Mouse (Mus musculus): ENCODE data around the gene Hoxa1.

The Hoxa1 gene

DNA sequence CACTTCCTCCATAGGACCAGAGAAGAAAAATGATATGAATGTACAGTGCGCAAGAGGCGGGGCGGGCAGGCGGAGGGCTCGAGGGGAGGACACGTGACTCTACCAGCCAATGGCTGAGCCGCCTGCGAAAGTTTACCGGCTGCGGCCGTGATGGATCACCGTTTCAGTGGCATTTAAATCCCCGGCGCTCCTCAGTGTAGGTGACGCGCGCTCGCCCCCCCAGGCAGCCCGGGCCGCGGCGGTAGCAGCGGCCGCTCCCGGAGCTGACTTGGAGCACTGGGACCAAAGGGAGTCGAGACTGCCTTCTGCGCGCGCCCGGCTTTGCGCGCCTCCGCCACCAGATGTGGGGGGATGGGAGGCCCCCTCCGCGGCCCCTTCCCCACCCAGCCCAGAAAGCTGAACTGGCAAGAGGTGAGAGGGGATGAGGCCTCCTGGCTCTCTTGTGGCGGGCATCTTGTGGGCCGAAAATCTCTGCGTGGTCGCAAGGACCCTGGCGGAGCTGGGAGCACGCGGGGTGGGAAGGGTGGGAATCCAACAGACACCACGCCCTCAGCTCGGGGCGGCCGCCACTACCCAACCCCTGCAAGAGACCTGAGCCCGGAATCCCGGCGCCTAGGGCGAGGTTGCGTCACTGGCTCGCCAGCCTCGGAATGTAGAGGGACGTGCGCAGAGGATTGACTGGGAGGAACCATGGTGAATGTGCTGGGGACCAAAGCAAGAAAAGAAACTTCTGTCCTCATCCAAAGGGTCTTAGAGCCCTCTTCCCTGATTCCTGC is at the start of gene Hoxa1:
Hoxa1 (minus strand) TSS at position 42 of the 776 bp plus-strand sequence.
- DNase-seq: peak; percentile 71 to 74

GRCm38 (mm10) chr6:52207684-52207976 is 49.5 kb upstream of the Hoxa1 start:
- no peak for DNase-seq

DNA sequence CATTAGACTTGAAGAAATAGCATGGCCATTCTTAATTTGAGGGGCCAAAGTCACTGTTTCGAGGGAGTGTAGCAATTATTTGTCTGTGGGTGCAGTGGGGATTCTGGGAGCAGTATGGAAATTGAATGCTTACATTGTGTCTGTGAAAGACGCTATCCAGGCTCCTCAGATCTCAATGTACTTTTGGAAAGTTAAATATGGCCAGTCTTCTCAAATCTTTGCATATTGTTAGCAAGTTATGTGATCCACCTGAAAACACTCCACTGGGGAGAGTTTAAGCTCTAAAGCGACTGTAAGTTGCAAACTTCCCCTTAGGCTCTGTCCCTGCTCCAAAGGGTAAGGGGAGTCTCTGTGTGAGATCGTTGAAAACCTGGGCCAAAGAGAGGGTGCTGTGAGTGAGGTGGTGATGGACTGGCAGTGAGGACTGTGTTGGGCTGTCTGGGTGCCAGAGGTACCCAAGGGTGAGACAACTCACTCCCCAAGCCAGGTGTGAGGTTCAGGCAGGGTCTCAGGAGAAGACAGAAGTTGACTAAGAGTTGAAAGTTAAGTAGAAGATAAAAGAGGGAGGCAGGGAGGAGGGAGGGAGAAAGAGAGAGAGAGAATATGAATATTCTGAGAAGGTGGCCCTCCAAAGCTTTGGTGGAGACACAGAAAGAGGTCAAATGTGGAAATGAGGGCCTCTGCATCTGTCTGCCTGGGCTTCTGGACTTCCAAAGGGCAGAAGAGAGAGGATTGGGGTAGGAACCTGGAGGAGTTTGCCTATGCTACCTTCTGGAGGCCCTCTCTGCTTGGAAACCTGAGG is 49.0 kb upstream of the Hoxa1 start:
- no peak for DNase-seq

GRCm38 (mm10) chr6:52205638-52206621 is 47.8 kb upstream of the Hoxa1 start:
- peak in 1 of 2 experiments; percentile 36 for DNase-seq

DNA sequence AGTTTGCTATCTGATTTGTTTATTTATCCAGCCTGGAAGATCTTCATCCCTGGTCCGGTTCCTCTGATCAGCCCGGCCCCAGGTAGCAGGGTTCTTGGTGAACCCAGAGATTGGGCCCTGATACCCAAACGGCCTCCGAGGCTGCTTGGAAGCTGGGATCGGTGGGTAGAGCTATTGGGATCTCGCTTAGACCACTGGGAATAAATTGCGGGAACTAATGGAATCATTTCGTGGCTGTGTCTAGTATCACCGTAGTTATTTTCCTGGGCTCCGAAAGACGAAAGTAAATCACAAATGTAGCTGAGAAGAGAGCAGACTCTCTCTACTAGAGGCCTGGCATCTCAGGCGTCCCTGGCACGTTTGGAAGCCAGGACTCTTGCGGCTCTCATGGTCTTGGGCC is 47.1 kb upstream of the Hoxa1 start:
- DNase-seq: peak in 1 of 2 experiments; percentile 36

DNA sequence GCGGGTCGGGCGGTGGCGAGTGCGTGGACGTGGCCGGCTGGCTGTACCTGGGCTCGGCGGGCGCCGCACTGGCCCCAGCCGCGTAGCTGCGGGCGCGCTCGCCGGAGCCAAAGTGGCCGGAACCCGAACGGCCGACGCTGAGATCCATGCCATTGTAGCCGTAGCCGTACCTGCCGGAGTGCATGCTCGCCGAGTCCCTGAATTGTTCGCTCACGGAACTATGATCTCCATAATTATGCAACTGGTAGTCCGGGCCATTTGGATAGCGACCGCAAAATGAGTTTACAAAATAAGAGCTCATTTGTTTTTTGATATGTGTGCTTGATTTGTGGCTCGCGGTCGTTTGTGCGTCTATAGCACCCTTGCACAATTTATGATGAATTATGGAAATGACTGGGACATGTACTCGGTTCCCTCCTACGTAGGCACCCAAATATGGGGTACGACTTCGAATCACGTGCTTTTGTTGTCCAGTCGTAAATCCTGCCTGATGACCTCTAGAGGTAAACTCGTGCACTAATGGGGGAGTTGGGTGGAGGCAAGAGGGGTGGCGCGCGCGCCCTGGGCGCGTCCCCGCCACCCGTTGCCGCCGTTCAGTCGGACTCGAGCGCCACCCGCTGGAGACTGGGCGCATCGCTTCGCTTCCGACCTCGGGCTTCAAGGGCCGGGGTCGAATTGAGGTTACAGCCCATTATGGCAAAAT is 46.1 kb upstream of the Hoxa1 start, which contains the start of gene Hoxa5:
Hoxa5 (minus strand) TSS at position 538 of the 703 bp plus-strand sequence.
- peak; percentile 67 to 71 for DNase-seq

DNA sequence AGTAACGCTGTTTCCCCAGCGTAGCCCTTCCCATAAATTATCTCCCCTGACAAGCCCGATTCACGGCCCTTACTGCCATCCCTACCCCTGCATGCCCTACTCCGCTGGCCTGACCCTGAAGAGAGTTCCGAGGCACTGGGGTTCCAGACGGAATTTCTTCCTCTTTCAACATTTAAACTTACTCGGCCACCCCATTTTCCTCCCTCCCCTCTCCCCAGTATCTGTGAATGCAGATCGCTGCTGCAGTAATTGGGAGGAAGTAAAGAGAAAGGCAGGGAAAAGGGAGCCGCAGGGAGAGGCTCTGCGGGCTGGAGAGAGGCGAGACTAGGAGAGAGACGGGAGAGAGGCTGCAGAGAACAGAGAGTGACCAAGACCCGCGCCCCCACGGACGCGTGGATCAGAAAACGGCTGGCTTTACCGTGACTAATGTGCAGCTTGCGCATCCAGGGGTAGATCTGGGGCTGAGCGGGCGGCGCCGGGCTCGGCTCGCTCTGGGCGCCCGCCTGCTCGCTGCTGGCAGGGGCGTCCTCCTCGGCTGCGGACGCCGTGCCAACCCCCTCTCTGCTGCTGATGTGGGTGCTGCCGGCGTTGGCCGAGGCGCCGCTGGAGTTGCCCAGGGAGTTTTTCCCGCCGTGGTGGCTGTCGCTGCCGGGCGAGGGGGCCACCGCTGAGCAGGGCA is 45.4 kb upstream of the Hoxa1 start:
- peak; percentile 37 to 40 for DNase-seq

DNA sequence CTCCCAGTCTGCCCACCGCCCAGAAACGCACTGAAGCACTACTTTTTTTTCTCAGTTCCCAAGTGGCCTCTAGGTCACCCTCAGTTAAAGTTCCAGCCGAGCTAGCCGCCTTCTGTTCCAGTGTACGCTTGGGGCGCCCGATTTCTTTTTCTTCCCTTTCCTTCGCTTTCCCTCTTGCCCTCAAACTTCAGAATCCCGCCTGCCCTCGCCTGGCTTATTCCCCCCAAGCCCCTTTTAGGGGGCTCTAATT is 44.9 kb upstream of the Hoxa1 start:
- no peak for DNase-seq

DNA sequence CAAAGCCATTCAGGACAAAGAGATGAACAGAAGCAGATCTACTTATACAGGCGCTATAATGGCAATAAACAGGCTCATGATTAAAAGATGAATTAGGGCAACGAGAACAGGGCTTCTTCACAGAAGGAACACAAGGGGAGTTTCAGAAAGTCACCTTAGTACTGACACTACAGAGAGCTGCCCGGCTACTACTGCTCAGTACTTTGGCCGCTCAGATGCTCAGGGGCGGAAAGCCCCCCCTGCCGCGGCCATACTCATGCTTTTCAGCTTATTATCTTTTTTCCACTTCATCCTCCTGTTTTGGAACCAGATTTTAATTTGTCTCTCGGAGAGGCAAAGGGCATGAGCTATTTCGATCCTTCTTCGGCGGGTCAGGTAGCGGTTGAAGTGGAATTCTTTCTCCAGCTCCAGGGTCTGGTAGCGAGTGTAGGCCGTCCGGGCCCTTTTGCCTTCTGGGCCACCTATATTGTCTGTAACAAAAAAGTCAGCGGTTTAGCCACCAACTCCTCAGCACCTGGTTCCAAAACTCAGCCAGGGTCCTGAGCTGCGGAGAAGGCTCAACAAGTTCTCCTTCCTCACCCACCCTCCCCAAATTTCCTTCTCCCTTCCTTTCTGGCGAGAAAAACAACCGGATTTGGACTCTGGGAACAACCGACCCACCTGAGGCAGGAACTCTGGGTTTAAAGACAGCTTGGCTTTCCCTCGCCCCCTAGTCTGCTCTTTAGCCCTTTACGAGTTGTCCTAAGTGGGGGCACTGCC is 44.4 kb upstream of the Hoxa1 start:
- DNase-seq: peak in 1 of 2 experiments; percentile 23

GRCm38 (mm10) chr6:52201269-52201668 is 43.2 kb upstream of the Hoxa1 start:
- DNase-seq: no peak

DNA sequence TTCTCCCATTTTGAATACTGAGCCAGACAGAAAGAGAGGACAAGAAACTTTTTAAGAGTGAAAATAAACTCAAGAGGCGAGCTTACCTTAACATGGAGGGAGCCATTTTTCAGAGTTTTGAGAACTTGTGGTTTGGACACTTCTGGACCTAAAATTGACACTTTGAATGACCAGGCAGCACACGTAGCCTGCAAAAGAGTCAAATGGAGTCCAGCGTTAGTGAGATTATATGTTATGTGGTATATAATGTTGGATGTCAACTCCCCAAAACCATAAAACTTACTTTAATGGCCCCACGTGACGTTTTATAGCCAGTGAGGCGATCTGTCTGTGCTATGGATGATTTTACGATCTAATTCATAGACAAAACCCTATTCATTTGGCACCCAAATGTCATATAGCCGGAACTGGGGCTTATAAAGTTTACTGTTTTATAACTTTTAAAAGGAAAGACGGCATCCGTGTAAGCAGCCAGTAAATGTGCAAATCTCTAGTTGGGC is 42.7 kb upstream of the Hoxa1 start:
- no peak for DNase-seq

GRCm38 (mm10) chr6:52200073-52200750 is 42.1 kb upstream of the Hoxa1 start:
- DNase-seq: no peak

GRCm38 (mm10) chr6:52197271-52197670 is 39.2 kb upstream of the Hoxa1 start:
- DNase-seq: peak in 1 of 2 experiments; percentile 58

- DNase-seq: no peak
Observed at GRCm38 (mm10) chr6:52196811-52197210, 38.7 kb upstream of the Hoxa1 start.

DNA sequence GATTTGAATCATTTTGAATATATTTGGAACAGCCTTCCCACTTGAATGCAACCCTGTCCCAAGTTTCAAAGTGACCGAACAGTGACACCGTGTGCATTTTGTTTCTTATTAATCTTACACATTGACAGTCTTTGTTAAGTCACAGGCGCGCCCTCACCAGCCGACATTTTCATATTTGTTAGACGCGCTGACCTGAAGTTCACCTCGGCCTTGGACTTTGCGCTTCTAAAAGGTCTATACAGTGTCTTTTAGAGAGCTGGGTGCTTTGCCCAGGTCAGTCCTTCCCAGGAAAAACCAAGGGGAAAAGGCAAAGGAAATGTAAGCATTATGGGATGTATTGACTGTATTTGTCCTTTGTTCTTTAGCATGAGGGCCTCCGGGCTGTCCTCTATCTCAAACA is 36.6 kb upstream of the Hoxa1 start:
- DNase-seq: peak in 1 of 2 experiments; percentile 31

DNA sequence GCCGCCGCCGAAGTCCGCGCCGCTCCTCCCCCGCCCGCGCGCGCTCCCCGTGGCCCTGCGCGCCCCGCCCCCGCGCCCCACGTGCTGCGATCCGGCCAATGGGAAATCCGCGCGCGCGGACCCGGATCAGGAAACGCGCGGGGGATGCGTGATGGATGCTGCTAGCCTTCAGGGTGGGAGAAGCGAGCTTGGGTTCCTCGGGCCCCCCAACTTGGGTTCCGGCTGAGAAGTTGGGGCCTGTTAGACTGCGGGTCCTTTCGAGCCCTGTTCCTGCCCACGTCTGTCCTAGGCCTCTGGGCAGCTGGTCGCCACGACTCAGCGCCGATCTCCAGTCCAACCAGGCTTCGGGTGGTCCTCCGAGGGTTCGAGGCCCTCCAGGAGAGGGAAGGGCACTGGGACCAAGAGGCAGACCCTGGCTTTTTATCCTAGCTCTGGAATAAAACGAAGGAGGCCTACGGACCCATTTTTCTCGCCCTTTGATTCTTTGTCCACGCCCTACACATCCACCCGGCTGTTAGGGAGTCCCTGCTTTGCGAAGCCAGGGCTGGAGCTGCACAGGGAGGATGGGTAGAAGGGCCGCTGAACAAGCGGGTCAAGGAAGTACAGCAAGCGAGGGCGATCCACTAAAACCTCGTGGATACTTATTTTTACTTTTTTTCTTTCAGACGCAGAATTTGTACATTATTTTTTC is 33.9 kb upstream of the Hoxa1 start:
- peak; percentile 62 to 75 for DNase-seq

DNA sequence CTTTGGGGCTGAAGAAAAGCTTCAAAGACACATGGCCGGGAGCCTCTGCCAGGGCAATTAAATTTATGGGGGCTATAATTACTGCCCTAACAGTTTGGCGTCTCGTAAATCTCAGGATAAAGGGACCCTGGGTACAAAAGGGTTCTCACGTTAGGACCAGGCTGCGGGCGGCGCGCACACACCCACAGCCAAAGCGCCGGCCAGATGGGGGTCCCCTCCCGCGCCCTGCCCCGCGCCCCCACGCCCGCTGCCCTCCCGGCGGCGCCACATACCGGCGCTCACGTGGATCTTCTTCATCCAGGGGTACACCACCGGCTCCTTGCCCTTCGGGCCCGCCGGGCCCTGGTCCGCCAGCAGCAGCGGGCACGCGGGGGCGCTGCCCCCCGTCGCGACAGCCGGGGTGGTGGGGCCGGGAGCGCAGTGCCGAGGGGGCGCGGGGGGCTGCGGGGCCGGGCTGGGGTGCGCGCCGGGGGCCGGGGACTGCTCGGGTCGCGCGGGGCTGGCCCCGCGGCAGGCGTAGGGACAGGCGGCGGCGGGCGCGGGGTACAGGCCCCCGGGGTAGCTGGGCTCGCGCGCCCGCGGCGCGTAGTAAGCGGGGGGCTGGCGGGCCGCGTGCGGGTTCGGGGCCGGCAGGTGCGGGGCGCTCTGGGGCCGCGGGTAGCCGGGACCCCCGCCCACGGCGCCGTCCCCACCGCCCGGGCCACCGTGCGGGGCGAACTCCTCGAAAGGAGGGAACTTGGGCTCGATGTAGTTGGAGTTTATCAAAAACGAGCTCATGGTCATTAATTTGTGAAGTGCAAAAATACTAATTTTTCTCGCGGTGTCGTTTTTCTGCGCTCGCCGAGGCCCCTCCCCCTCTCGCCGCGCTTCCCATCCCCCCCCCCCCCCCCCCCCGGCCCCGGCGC is 33.0 kb upstream of the Hoxa1 start, which contains the start of gene Hoxa4:
Hoxa4 (minus strand) TSS at position 848 of the 905 bp plus-strand sequence.
- DNase-seq: no peak

- no peak for DNase-seq
Observed at GRCm38 (mm10) chr6:52190410-52190809, 32.3 kb upstream of the Hoxa1 start.

All from cerebellum, postnatal 10 days (tissue).